Mouse (Mus musculus) heart, postnatal 25 days (tissue): ENCODE data around the gene Fkbp3. TPM values are rescaled to one million over a fixed set of nuclear protein-coding genes. Genes with fewer than 3 reads are reported as not detected.
"Not testable (repeated sequence)": the region's sequence is repeated elsewhere in the genome, so short reads cannot be mapped to it uniquely, and the experiment has no call there.

Experiments used
- DNase-seq: peaks from one replicate; pipeline ENCODE4 v3.0.0; 2022; ENCODE audit warnings: low spot score
- intact Hi-C: fragments of 180-260 bp; cut with DNase I; formaldehyde crosslinking; loops from one replicate; pipeline ENCODE4 v1.15.1; 2025
- total RNA-seq, 2 experiments: library from RNA; stranded (reverse); gene quantifications; 2 replicates each; pipeline ENCODE4 v1.2.3; 2021

The Fkbp3 gene
- total RNA-seq: 100 to 1,000 TPM; 235 to 260 TPM

DNA sequence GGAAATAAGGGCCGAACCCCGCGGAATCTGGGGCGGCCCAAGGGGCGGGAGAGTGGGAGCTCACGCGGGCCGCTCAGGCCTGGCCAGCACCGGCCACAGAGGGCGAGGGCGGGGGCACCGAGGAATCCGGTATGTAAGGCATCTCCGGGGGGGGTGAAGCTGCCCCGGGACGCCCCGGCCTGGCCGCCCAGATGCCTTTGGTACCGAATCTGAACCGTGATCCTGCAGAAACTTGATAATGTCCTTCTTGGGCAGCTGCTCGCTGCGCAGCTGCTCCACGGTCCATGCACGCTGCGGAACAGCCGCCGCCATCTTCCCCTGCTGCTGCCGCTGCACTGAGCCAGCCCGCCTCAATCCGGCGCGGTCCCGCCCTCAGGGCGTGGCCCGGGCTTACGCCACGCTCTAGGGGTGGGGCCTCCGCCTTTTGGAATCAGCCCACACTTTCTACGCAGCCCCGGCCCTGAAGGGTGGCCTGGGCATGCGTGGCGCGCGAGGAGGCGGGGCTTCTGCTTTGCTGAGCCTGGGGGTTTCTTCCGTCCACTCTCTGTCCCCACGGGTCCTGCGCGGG lies at the start of gene Fkbp3:
Gene Fkbp3, minus strand, starts transcription at position 397 of the 568 bp plus-strand sequence.
- DNase-seq: peak; percentile 96
- intact Hi-C loops: loop anchor here (5.0 kb wide), 2 partner anchors 36 to 106 kb away; partner anchors contain the start of genes Klhl28, Prpf39 and Togaram1

DNA sequence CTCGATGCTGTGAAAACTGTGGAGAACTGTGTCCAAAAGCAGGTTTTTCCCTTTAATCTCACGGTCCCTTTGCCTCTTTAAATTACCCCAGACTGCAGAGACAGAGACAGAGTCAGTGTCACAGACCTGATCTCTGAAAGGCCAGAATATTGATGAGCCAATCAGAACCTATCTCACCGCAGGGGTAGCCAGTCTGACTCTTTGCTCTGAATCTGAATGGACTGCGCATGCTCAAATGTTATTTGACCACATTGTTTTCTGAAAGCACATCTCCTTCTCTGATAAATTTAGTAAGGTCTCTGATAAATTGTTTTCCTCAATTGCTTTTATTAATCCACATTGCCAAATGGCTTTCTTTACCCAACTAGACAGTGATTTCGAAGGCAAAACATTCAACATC lies 45.6 kb upstream of the Fkbp3 start:
- intact Hi-C loops: no loop called here
- no peak for DNase-seq

DNA sequence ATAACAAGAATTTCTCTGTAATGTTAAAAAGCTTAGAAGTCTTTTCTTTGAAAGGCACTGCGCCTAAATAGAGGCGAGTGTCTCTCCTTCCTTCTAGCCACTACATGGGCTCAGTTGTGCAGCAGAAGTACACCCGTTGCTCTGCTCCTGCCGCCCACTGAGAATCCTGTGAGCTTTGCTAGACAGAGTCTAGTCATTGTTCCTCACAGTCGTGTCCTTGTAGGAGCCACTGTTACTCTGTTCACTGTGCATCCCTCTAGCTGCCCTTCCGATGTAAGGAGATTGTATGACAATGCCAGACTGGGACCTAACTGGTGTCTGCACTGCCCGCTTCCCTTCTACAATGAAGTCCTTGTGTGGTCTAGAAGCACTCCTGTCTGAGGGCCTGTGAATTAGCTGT lies 45.2 kb upstream of the Fkbp3 start:
- intact Hi-C loops: no loop called here
- no peak for DNase-seq

DNA sequence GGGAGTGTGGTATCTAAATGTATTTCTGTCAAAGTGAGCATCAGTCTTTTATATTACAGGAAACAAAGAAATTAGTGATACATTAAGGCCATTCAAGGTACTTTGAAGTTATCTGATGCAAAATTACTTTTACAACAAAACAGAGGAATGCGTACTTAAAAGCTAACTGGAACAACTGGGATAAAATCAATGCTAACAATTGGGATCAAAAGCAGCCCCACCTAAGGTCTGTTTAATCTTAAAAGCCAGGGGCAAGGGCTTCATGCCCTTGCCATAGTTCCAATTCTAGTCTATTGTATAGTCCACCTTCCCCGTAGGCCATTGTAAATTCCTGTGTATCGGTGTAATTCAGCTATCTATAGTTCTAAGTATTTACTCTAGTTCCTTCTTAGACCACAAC lies 41.2 kb upstream of the Fkbp3 start:
- intact Hi-C loops, DNase-seq: not testable (repeated sequence)

DNA sequence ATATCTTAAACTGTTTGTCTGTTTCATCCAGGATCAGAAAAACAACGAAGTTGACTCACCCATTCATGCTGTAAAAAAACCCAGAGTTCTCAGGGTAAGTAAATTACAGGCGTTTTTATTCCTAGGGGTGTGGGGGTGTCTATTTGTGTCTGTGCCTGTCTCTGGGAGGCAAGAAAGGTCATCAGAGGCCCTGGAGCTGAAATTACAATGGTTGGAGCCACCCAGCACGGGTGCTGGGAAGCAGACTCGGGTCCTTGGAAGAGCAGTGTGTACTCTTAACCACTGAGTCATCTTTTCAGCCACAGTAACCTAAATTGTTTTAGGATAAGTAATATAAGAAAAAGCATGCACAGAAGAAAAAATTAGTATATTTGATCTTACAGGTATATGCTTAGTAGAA lies 40.1 kb upstream of the Fkbp3 start:
- no peak for DNase-seq
- intact Hi-C loops: no loop called here

DNA sequence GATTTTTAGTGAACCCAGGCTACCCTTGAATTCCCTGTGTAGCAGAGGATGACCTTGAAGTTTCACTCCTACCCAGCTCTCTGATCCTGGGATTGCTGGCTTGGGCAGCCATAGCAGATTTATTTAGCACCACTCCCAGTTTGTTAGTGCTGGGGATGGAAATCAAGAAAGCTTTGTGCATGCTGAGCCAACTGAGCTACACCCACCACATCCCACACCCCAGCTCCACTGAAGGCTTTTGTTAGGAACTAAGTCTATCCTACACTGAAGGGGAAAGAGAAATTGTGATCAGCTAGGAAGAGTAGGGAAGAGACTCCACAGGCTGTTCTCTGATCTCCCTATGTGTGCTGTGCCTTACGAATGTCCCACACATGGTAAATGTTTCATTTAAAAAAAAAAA lies 39.0 kb upstream of the Fkbp3 start:
- intact Hi-C loops: no loop called here
- no peak for DNase-seq

DNA sequence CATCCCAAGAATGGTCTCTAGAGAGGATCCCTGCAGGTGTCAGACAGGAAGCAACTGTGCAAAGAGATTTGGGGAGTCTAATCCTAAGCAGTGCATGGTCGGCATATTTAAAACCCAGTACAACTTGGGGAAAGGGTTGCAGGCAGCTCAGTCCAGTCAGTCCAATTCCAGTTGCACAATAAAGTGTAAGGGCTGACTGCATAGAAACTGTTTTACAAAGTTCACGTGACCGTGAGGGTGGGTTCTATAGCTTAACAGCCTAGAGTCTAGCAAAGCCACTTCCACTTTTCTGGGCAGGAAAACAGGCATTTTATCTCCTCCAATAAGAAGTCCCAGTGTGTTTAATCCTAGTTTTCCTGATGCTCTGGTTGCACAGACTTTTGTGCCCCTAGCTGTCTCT lies 37.7 kb upstream of the Fkbp3 start:
- DNase-seq: no peak
- intact Hi-C loops: no loop called here

DNA sequence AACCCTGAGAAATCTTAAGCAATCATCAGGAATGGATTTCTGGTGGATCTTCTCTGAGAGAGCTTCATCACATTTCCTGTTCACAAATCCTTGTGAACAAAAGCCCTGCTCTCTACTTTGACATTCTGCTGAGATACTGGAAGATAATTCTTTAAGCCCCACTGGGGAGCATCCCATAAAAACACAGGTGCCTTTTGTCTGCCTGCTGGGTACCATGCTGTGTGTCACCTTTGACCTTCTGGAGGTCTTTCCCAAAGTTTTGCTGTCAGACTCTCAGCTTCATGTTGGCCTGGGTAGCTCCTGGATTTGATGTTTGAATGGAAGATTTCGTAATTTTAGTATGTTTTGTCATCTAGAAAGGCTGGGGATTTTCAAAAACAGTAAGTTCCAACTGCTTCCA lies 34.9 kb upstream of the Fkbp3 start:
- DNase-seq: no peak
- intact Hi-C loops: no loop called here

DNA sequence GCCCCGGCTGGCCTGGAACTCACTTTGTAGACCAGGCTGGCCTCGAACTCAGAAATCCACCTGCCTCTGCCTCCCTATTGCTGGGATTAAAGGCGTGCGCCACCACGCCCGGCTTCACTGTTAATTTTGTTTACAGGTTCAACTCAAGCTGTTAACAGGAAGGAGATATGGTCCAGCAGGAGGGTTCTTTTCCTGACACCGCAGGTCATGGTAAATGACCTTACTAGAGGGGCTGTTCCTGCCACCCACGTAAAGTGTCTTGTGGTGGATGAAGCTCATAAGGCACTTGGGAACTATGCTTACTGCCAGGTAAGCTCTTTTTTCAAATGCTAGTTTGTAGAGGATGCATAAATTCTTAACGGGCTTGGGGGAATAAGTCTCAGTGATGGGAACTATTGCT lies 3.1 kb upstream of the Fkbp3 start:
- intact Hi-C loops: no loop called here
- no peak for DNase-seq

DNA sequence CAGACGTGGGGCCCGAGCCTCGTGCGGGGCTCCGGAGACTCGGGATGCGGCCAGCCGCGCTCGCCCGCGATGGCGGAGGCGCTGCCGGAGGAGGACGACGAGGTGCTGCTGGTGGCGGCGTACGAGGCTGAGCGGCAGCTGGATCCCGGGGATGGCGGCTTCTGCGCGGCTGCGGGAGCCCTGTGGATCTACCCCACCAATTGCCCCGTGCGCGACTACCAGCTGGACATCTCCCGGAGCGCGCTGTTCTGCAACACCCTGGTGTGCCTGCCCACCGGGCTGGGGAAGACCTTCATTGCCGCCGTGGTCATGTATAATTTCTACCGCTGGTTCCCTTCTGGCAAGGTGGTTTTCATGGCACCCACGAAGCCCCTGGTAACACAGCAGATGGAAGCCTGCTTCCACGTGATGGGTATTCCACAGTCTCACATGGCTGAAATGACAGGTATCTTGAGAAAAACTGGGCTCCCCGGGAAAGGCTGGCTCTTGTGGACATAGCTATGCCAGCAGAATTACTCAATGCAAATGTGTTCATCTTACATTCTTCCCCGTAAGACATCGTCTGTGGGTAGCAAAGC lies 2.0 kb upstream of the Fkbp3 start:
- intact Hi-C loops: no loop called here
- no peak for DNase-seq

DNA sequence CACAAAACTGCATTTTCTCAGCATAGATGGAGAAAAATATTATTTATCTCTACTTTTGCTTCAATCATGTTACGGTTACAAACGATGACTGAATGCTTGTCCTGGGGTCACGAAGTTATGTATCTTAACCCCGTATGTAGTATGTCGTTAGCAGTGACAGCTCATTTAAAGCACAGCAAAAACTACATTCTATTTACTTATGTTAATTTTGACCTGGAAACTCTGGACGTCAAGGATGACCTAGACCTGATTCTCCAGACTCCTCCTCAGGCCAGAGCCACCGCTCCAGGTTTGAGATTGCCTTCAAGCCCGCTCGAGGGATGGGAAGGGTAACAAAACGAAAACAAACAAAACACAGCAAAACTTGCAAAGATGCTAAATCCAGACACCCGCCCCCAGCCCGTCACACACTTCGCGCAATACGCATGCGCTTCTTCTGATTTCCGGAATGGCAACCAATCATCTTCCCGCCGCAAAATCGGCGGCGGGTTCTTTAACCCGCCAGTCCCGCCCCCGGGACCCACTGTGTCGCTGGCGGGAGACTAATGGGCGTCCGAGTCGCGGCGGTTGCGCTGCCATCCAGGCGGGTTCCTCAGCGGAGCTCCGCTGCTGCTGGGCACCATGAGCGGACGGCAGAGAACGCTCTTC lies 1.4 kb upstream of the Fkbp3 start, which contains the start of gene Fancm:
Gene Fancm, plus strand, starts transcription at position 519 of the 648 bp plus-strand sequence.
- intact Hi-C loops: no loop called here
- DNase-seq: peak; percentile 82

DNA sequence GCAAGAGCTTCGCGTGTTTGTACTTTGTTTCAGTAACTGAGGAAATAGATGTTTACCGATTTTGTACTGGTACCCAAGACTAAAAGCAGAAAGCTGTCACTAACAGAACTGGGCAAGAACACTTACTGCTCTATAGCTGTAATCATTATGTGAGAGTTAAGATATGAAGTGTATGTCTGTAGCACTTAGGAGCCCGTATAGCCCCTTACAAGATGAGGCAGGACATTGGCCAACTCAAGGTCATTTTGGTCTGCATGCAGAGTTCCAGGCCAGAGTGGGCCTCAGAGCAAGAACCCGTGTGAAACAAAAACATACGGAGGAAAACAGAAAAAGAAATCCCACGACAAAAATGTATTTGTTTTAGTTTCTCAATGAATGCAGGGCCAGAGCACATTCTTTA lies 844 bp upstream of the Fkbp3 start:
- intact Hi-C loops: loop anchor here (5.0 kb wide), 2 partner anchors 37 to 107 kb away; partner anchors contain the start of genes Klhl28, Prpf39 and Togaram1
- no peak for DNase-seq

DNA sequence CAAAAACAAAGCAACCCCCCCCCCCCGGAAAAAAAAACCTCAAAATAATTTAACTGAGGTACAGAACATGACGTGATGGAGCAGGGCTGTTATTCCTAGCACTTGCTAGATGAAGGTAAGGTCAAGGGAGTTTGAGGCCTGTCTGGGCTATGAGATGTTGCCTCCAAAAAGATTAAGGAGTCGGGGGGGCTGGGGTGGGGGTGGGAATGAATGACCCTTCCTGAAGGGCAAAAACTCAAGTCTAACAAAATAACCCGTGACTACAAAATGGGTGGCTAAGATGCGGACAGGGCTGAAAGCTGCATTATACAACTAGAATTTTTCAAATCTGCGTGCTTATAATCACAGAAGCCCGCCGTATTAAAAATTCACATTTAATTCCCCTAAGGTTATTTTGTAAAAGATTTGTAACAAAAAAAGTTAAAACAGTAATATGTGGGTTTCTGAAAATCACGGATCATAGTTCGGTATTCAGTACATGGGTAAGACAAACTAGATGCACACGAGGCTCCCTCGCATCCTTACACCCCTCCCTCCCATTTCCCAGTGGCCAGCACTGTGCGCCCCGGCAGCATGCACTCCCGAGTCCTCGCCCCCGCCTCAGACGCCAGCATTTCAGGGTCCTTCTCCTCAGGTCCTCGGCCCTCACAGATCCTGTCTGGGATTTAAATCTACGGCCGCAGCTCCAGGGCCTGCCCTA lies 746 bp downstream of the Fkbp3 start:
- DNase-seq: no peak
- intact Hi-C loops: loop anchor here (5.0 kb wide), 2 partner anchors 36 to 106 kb away; partner anchors contain the start of genes Klhl28, Prpf39 and Togaram1

DNA sequence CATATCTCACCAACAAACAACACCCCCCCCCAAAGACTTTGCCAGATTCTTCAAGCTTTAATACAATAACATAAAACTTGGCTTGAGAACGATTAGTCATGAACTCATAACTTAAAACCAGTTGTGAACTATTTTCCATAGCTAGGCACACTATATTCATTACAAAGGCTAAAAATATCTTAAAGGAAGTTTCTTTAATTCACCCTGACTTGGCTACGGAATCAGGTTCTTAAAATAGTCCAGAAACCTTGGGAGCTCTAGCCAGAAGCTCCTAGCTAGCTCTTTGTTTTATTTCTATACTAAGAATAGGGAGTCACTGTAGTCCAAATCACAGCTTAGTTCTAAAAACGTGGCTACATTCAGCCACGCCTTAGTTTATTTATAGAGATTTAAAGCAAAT lies 5.4 kb downstream of the Fkbp3 start:
- intact Hi-C loops: no loop called here
- DNase-seq: no peak

DNA sequence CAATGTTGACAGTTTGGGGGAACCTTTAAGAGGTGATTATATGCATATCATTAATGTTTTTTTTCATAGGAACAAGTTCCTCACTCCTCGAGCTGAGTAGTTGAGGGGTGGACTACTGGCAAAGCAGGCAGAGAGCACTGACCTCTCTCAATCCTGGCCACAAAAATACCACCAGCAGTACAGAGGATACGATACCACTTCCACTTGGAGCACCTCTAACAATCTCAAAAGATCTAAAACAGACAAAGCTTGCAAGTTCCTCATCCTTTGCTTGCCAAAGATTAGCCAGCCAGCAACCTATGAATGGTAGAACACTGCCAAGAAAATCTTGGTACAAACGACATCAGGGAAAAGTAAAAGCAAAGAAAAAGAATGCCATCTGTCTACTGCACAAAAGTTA lies 7.6 kb downstream of the Fkbp3 start:
- DNase-seq: no peak
- intact Hi-C loops: no loop called here

DNA sequence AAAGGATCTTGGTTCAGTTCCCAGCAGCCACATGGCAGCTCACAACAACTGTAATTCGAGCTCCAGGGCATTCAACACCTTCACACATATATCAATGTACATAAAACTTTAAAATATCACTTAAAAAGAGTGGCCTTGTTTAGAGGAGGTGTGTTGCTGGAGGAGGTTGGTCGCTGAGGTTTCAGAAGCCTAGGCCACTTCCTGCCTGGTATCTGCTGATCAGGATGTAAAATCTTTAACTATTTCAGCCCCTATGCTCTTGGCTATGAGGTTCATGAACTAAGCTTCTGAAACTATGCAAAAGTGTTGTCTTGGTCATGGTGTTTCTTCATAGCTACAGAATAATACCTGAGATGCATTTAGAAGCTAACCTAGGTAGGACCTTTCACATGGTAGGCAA lies 8.6 kb downstream of the Fkbp3 start:
- intact Hi-C loops: no loop called here
- DNase-seq: no peak

DNA sequence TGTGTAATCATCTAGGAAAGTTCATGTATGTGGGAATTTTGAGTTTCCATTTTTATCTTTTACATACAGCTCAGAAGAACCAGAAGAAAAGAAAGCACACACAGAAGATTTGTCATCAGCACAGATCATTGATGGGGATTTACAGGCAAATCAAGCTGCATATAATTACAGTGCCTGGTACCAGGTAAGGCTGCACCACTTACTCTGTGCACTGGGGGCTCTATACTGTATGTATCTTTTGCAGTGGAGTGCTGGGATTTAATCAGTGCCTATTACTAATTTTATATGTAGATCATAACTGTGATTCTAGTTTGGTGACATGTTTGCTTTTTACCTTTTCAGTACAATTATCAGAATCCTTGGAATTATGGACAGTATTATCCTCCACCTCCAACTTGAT lies 12.7 kb downstream of the Fkbp3 start:
- intact Hi-C loops: loop anchor here (5.0 kb wide), 1 partner anchor 84 kb away; no protein-coding TSS in a partner anchor
- DNase-seq: no peak

DNA sequence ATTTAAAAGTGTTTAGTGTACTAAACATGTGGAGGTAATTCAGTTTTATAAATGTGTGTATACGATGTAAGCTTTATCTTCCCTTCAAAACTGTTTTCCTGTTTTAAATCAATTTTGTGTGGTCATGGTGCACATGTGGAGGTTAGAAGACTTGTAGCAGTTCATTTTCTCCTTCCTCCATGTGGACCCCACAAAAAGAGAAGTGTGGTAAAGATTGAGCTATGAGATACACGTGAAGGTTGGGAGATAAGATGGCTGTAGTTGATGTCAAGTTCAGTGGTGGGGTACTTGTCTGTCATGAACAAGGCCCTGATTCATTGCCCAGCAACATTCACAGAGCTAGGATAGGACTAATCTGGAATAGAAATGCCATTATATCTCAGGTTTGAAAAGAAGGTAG lies 15.6 kb downstream of the Fkbp3 start:
- intact Hi-C loops: no loop called here

DNA sequence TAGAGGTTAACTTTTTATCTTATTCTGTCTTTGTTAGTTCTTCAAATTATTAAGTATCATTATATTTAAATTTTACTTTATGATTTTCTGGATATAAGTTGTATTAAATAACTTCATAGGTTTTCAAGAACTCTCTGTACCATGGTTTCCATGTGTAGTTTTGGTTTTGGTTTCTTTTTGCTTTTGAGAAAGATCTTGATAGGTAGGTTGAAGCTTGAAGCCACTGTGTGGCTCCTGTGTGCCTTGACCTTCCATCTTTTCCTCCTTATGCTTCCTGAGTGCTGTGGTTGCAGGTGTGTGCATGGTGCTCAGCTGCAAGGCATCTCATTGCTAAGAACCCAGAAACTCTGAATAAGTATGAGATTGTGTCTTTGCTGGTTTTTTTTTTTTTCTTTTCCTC lies 25.0 kb downstream of the Fkbp3 start:
- DNase-seq: no peak
- intact Hi-C loops: no loop called here

More for the DNA sequence above, 15.6 kb downstream of the Fkbp3 start:
- DNase-seq: no peak

DNA sequence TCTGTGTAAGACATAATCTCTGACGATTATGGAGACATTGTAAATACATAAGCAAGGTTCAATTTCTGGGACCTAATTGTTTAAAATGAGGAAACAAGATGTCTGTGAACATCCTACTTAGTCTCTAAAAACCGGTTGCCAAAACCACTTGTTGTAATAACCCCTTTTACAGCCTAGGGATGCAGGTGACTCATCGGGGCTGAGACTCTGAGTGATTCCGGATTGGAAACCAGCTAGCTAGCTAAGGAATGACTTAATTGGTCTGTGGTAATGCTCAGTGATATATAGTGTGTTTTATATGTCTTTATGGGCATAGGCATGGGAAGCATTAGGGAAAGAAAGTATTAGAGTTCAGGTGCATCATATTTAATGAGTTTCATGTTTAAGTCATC lies 36.3 kb downstream of the Fkbp3 start:
- no peak for DNase-seq
- intact Hi-C loops: loop anchor here (5.0 kb wide), 2 partner anchors 35 to 70 kb away; partner anchors contain the start of genes Fkbp3, Klhl28 and Togaram1
